Mouse (Mus musculus) MEL (cell line): ENCODE results near the gene Nckap5l.

Experiments used
- POLR2A ChIP-seq, 2 experiments: IDR thresholded peaks; 2 replicates each; pipeline ENCODE4 v1.6.1; 2011 to 2012; ENCODE audit warnings: low read length in 2 of 2, mild to moderate bottlenecking in 2 of 2, control low read depth in 1 of 2, improper control_type of control experiment in 1 of 2, low read depth in 1 of 2, moderate library complexity in 1 of 2; ENCODE audit not compliant: control insufficient read depth in 1 of 2, insufficient read depth in 1 of 2, poor library complexity in 1 of 2
- SIN3A ChIP-seq: IDR thresholded peaks from 2 replicates; pipeline ENCODE4 v1.6.1; 2012; ENCODE audit warnings: low read length, improper control_type of control experiment, inconsistent platforms
- ZKSCAN1 ChIP-seq: IDR thresholded peaks from 2 replicates; pipeline ENCODE4 v1.6.1; 2012; ENCODE audit warnings: low read depth, mild to moderate bottlenecking, inconsistent platforms, low read length, improper control_type of control experiment, moderate library complexity

- no peak for TF ChIP-seq ZKSCAN1
- no peak for TF ChIP-seq SIN3A
- TF ChIP-seq POLR2A (IDR thresholded peaks at IDR 0.05; ENCODE audit: control insufficient read depth in 1 of 2, insufficient read depth in 1 of 2, low read depth in 1 of 2, low read length in 2 of 2, poor library complexity in 1 of 2) = no peak
Observed at GRCm38 (mm10) chr15:99406986-99407570, 50.5 kb downstream of the Nckap5l start.
